Mouse (Mus musculus): ENCODE data around the gene Akr1b3. TPM values are rescaled to one million over a fixed set of nuclear protein-coding genes. Genes with fewer than 3 reads are reported as not detected.
"Not testable (repeated sequence)": the region's sequence is repeated elsewhere in the genome, so short reads cannot be mapped to it uniquely, and the experiment has no call there.

Akr1b3 gene
- polyA plus RNA-seq, 1 experiment from 2014 or later, result 122 TPM

- H3K4me3 ChIP-seq (ENCODE audit: low read length), result no peak overlapping the region
- no peaks in the 10 kb centered on the region for H3K4me1 ChIP-seq (ENCODE audit: control insufficient read depth, insufficient read depth, low read depth, low read length)
- H3K9me3 ChIP-seq (ENCODE audit: control insufficient read depth, low read length), result no peaks in the 10 kb centered on the region
- ATAC-seq, result no peak
- WGBS, result 89% methylated on average over 5 of the region's 5 CpGs
- no peaks in the 10 kb centered on the region for H3K36me3 ChIP-seq (ENCODE audit: control insufficient read depth, insufficient read depth, low read length)
- no peak overlapping the region for H3K9ac ChIP-seq (ENCODE audit: low read depth, low read length)
- no peaks in the 10 kb centered on the region for H3K27me3 ChIP-seq (replicated peaks; ENCODE audit: control insufficient read depth, insufficient read depth, low read length)
- no peak overlapping the region for H3K4me2 ChIP-seq (ENCODE audit: low read length)
- H3K27ac ChIP-seq (ENCODE audit: low read depth, low read length), result no peak overlapping the region
These were observed 17.4 kb upstream of the Akr1b3 start for GRCm38 (mm10) chr6:34334673-34335072.

GRCm38 (mm10) chr6:34331804-34332203 is 14.5 kb upstream of the Akr1b3 start:
- H3K27ac ChIP-seq (ENCODE audit: low read depth, low read length); H3K4me2 ChIP-seq (ENCODE audit: low read length); ATAC-seq; H3K4me3 ChIP-seq (ENCODE audit: low read length); H3K9me3 ChIP-seq (ENCODE audit: control insufficient read depth, low read length); H3K27me3 ChIP-seq (replicated peaks; ENCODE audit: control insufficient read depth, insufficient read depth, low read length); H3K9ac ChIP-seq (ENCODE audit: low read depth, low read length); H3K36me3 ChIP-seq (ENCODE audit: control insufficient read depth, insufficient read depth, low read length); H3K4me1 ChIP-seq (ENCODE audit: control insufficient read depth, insufficient read depth, low read depth, low read length): not testable (repeated sequence)
- WGBS, result 90% methylated on average over 12 of the region's 12 CpGs

GRCm38 (mm10) chr6:34331379-34331778 is 14.1 kb upstream of the Akr1b3 start:
- H3K4me1 ChIP-seq (ENCODE audit: control insufficient read depth, insufficient read depth, low read depth, low read length), result no peaks in the 10 kb centered on the region
- no peak overlapping the region for H3K4me3 ChIP-seq (ENCODE audit: low read length)
- no peak overlapping the region for H3K27ac ChIP-seq (ENCODE audit: low read depth, low read length)
- ATAC-seq, result no peak
- H3K27me3 ChIP-seq (replicated peaks; ENCODE audit: control insufficient read depth, insufficient read depth, low read length), result no peaks in the 10 kb centered on the region
- 81% methylated on average over 5 of the region's 5 CpGs for WGBS
- H3K4me2 ChIP-seq (ENCODE audit: low read length), result no peak overlapping the region
- H3K9me3 ChIP-seq (ENCODE audit: control insufficient read depth, low read length), result no peaks in the 10 kb centered on the region
- no peak overlapping the region for H3K9ac ChIP-seq (ENCODE audit: low read depth, low read length)
- H3K36me3 ChIP-seq (ENCODE audit: control insufficient read depth, insufficient read depth, low read length), result no peaks in the 10 kb centered on the region

GRCm38 (mm10) chr6:34322121-34322520 is 4.8 kb upstream of the Akr1b3 start:
- H3K4me2 ChIP-seq (ENCODE audit: low read length), result no peak overlapping the region
- H3K4me1 ChIP-seq (ENCODE audit: control insufficient read depth, insufficient read depth, low read depth, low read length), result no peaks in the 10 kb centered on the region; the same call in 1 of the 2 replicates
- no peaks in the 10 kb centered on the region for H3K9me3 ChIP-seq (ENCODE audit: control insufficient read depth, low read length)
- no peaks in the 10 kb centered on the region for H3K36me3 ChIP-seq (ENCODE audit: control insufficient read depth, insufficient read depth, low read length)
- H3K4me3 ChIP-seq (ENCODE audit: low read length), result no peak overlapping the region
- no peak overlapping the region for H3K9ac ChIP-seq (ENCODE audit: low read depth, low read length)
- WGBS, result 95% methylated on average over 7 of the region's 7 CpGs
- no peaks in the 10 kb centered on the region; the same call in 1 of the 2 replicates for H3K27me3 ChIP-seq (replicated peaks; ENCODE audit: control insufficient read depth, insufficient read depth, low read length)
- ATAC-seq, result no peak
- H3K27ac ChIP-seq (ENCODE audit: low read depth, low read length), result no peak overlapping the region

- no peak for ATAC-seq
- Histone ChIP-seq H3K27me3 (replicated peaks; ENCODE audit: control insufficient read depth, insufficient read depth, low read length) (no peaks in the 10 kb centered on the region; the same call in 1 of the 2 replicates), H3K4me1 (ENCODE audit: control insufficient read depth, insufficient read depth, low read depth, low read length) (peaks cover 7% of the 10 kb centered on the region), H3K4me3 (ENCODE audit: low read length) (no peak overlapping the region), H3K9ac (ENCODE audit: low read depth, low read length) (no peak overlapping the region), H3K27ac (ENCODE audit: low read depth, low read length) (no peak overlapping the region), H3K4me2 (ENCODE audit: low read length) (no peak overlapping the region), H3K9me3 (ENCODE audit: control insufficient read depth, low read length) (no peaks in the 10 kb centered on the region), H3K36me3 (ENCODE audit: control insufficient read depth, insufficient read depth, low read length) (no peaks in the 10 kb centered on the region)
- WGBS, result 61% methylated on average over 6 of the region's 6 CpGs
These were observed 1.4 kb upstream of the Akr1b3 start for GRCm38 (mm10) chr6:34318636-34319035.

- Histone ChIP-seq H3K9ac (ENCODE audit: low read depth, low read length) (no peak overlapping the region), H3K4me1 (ENCODE audit: control insufficient read depth, insufficient read depth, low read depth, low read length) (peaks cover 7% of the 10 kb centered on the region), H3K9me3 (ENCODE audit: control insufficient read depth, low read length) (no peaks in the 10 kb centered on the region), H3K27me3 (replicated peaks; ENCODE audit: control insufficient read depth, insufficient read depth, low read length) (no peaks in the 10 kb centered on the region; the same call in 1 of the 2 replicates), H3K4me2 (ENCODE audit: low read length) (peak overlapping the region; percentile 88; the same call in 1 of the 2 replicates), H3K36me3 (ENCODE audit: control insufficient read depth, insufficient read depth, low read length) (no peaks in the 10 kb centered on the region), H3K27ac (ENCODE audit: low read depth, low read length) (no peak overlapping the region), H3K4me3 (ENCODE audit: low read length) (no peak overlapping the region)
- ATAC-seq, result no peak
- 41% methylated on average over 5 of the region's 5 CpGs for WGBS
These were observed 894 bp upstream of the Akr1b3 start for GRCm38 (mm10) chr6:34318172-34318571.

DNA sequence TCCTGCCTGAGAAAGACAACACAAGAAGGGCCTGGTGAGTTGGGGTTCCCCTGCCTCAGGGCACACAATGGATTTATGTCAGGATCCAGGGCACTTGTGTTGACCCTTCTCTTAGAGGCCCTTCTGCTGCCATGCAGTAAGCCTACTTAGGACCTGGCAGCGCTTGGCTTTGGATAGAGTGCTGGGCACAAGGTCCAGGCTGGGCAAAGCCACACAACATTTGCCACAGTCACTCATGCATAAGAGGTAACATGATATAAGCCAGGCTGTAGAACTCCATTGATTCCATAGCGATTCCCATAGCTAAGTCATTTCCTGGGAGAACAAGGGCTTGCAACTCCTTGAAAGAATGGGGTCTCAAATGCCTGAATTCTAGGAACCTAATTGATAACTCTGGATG is 3.4 kb downstream of the Akr1b3 start:
- H3K9me3 ChIP-seq (ENCODE audit: control insufficient read depth, low read length), result no peaks in the 10 kb centered on the region
- no peak overlapping the region for H3K27ac ChIP-seq (ENCODE audit: low read depth, low read length)
- H3K9ac ChIP-seq (ENCODE audit: low read depth, low read length), result no peak overlapping the region
- H3K27me3 ChIP-seq (replicated peaks; ENCODE audit: control insufficient read depth, insufficient read depth, low read length), result no peaks in the 10 kb centered on the region; the same call in 1 of the 2 replicates
- no peak overlapping the region for H3K4me3 ChIP-seq (ENCODE audit: low read length)
- peaks cover 7% of the 10 kb centered on the region for H3K4me1 ChIP-seq (ENCODE audit: control insufficient read depth, insufficient read depth, low read depth, low read length)
- no peak for ATAC-seq
- no peak overlapping the region for H3K4me2 ChIP-seq (ENCODE audit: low read length)
- H3K36me3 ChIP-seq (ENCODE audit: control insufficient read depth, insufficient read depth, low read length), result peaks cover 9% of the 10 kb centered on the region
- WGBS, result 98% methylated on average over 2 of the region's 2 CpGs

DNA sequence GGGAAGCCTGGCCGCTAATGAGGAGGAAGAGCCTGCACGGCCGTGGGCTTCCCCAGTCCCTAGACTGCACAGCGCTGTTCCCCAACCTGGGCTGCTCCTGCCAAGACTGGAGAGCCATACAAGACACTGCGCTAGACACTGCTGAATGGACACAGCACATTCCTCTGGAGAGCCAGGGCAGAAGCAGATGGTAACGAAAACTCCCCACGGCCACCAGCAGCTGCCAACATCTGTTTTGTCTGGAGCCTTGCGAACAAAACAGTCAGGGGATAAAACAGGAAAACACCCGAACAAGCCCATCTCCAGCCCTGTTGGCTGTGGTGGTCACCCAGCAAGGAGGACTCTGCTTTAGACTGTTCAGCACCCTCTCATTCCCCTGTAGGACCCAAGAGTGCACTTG is 3.9 kb downstream of the Akr1b3 start:
- 75% methylated on average over 9 of the region's 9 CpGs for whole genome bisulfite sequencing
- Histone ChIP-seq H3K27me3 (replicated peaks; ENCODE audit: control insufficient read depth, insufficient read depth, low read length) (no peaks in the 10 kb centered on the region; the same call in 1 of the 2 replicates), H3K27ac (ENCODE audit: low read depth, low read length) (no peak overlapping the region), H3K4me2 (ENCODE audit: low read length) (no peak overlapping the region), H3K4me3 (ENCODE audit: low read length) (no peak overlapping the region), H3K4me1 (ENCODE audit: control insufficient read depth, insufficient read depth, low read depth, low read length) (peaks cover 7% of the 10 kb centered on the region), H3K36me3 (ENCODE audit: control insufficient read depth, insufficient read depth, low read length) (peaks cover 13% of the 10 kb centered on the region), H3K9ac (ENCODE audit: low read depth, low read length) (no peak overlapping the region), H3K9me3 (ENCODE audit: control insufficient read depth, low read length) (no peaks in the 10 kb centered on the region)
- no peak for ATAC-seq

DNA sequence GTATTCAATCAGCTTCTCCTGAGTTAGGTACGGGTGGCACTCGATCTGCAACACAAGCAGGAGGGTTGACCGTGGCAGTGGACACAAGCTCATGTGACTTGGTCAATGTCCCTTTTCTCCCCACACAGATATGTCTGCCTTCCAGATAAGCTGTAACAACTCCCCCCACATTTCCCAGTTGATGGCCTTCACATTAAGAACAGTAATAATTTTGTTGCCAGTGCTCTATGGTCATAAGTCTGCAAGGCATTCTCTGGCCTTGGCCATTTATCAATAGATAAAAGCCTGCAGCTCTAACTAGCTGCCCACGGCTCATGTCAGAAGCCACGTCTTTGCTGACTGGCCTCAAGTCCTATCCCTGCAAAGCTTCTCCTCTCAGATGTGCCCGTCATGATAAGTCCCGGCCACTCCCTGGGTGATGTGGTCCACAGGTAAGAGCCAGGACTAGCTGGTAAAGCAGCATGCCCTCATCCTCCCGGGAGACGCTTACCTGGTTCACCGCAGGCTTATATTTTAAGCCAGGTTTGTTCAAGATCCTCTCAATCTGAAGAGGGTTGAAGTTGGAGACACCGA is 7.2 kb downstream of the Akr1b3 start:
- Histone ChIP-seq H3K9me3 (ENCODE audit: control insufficient read depth, low read length) (no peaks in the 10 kb centered on the region), H3K4me1 (ENCODE audit: control insufficient read depth, insufficient read depth, low read depth, low read length) (no peaks in the 10 kb centered on the region), H3K9ac (ENCODE audit: low read depth, low read length) (no peak overlapping the region), H3K36me3 (ENCODE audit: control insufficient read depth, insufficient read depth, low read length) (peaks cover 17% of the 10 kb centered on the region), H3K27me3 (replicated peaks; ENCODE audit: control insufficient read depth, insufficient read depth, low read length) (no peaks in the 10 kb centered on the region), H3K4me3 (ENCODE audit: low read length) (no peak overlapping the region), H3K4me2 (ENCODE audit: low read length) (no peak overlapping the region), H3K27ac (ENCODE audit: low read depth, low read length) (no peak overlapping the region)
- whole genome bisulfite sequencing, result 93% methylated on average over 11 of the region's 11 CpGs
- no peak for ATAC-seq
